Mouse (Mus musculus) E14TG2a.4 (cell line): ENCODE data around the gene Chrnb1.

ENCODE experiments used
- CTCF ChIP-seq: conservative IDR thresholded peaks from 2 replicates; pipeline ENCODE4 v1.5.1; 2014; ENCODE audit warnings: low read length
- NANOG ChIP-seq: IDR thresholded peaks from 2 replicates; pipeline ENCODE4 v1.6.1; 2014; ENCODE audit warnings: borderline replicate concordance, low read length, mixed read lengths
- POU5F1 ChIP-seq: IDR thresholded peaks from 2 replicates; pipeline ENCODE4 v1.6.1; 2014; ENCODE audit warnings: low read length, borderline replicate concordance

DNA sequence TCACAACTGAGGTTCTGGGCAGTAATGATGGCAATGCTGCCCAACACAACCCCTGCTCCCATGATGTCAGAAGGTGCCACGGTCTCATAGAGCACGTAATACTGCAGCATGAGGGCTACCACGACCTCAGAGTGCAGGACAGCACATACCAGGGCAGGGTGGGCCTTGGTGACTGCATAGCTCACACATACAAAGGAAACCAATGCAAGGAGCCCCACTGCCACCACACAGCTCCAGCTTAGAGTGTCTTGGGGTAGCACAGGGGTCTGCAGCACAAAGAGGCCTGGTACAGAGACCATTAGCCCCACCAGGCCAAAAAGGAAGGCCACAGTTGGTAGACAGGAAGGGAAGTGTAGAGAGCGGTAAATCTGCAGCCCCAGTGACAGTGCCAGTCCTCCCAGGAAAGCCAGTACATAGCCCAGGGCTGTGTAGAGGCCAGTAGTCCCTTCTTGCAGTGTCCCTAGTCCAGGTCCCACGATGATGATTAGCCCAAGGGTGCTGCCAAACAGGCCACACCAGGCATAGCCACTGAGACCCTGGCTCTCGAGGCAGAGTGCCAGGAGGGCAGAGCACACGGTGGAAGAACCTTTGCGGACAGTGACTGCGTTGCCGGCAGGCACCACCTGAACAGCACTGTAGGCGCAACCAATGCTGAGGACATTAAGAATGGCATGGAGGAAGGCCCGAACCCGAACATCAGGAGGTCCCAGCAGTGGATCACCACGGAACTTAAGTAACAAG is 35.4 kb downstream of the Chrnb1 start:
- TF ChIP-seq CTCF (no peak), POU5F1 (no peak), NANOG (no peak)
